Mouse (Mus musculus) neural tube, embryonic 10.5 days (tissue): ENCODE data around the gene Snx9.

ENCODE experiments used
- DNase-seq: peaks from one replicate; pipeline ENCODE4 v3.0.0-alpha.2; 2017; ENCODE audit warnings: low spot score; ENCODE audit errors: extremely low spot score

The Snx9 gene

GRCm38 (mm10) chr17:5959802-5960201 is 118.7 kb downstream of the Snx9 start:
- no peak for DNase-seq

- DNase-seq: no peak
Measured at GRCm38 (mm10) chr17:5963766-5964165, 122.6 kb downstream of the Snx9 start.

- no peak for DNase-seq
Measured at GRCm38 (mm10) chr17:5965084-5965781, 124.1 kb downstream of the Snx9 start.

- DNase-seq: no peak
Measured at GRCm38 (mm10) chr17:5966706-5967105, 125.6 kb downstream of the Snx9 start.

GRCm38 (mm10) chr17:5968562-5968961 is 127.4 kb downstream of the Snx9 start:
- no peak for DNase-seq

GRCm38 (mm10) chr17:5969246-5969645 is 128.1 kb downstream of the Snx9 start:
- no peak for DNase-seq

GRCm38 (mm10) chr17:5970298-5970821 is 129.2 kb downstream of the Snx9 start:
- DNase-seq: no peak

- no peak for DNase-seq
Measured at GRCm38 (mm10) chr17:5973536-5973935, 132.4 kb downstream of the Snx9 start.

- DNase-seq: no peak
Measured at GRCm38 (mm10) chr17:5975099-5975977, 134.2 kb downstream of the Snx9 start.

GRCm38 (mm10) chr17:5976221-5977055 is 135.3 kb downstream of the Snx9 start:
- no peak for DNase-seq

GRCm38 (mm10) chr17:5977056-5977920 is 136.2 kb downstream of the Snx9 start:
- no peak for DNase-seq

- no peak for DNase-seq
Measured at GRCm38 (mm10) chr17:5977921-5978504, 136.9 kb downstream of the Snx9 start.

- DNase-seq: no peak
Measured at GRCm38 (mm10) chr17:5978505-5979077, 137.5 kb downstream of the Snx9 start.

- DNase-seq: no peak
Measured at GRCm38 (mm10) chr17:5980860-5981259, 139.7 kb downstream of the Snx9 start.
